Mouse (Mus musculus) megakaryocyte, embryonic 14.5 days (primary cell): ENCODE measurements around the gene Parp12.

Source experiments
- FLI1 ChIP-seq: IDR thresholded peaks from 2 replicates; pipeline ENCODE4 v1.6.1; 2012; ENCODE audit warnings: low read length, inconsistent platforms, mixed read lengths
- GATA1 ChIP-seq: IDR thresholded peaks from 3 replicates; pipeline ENCODE4 v1.6.1; 2012; ENCODE audit warnings: mixed read lengths, low read length, inconsistent platforms, borderline replicate concordance

DNA sequence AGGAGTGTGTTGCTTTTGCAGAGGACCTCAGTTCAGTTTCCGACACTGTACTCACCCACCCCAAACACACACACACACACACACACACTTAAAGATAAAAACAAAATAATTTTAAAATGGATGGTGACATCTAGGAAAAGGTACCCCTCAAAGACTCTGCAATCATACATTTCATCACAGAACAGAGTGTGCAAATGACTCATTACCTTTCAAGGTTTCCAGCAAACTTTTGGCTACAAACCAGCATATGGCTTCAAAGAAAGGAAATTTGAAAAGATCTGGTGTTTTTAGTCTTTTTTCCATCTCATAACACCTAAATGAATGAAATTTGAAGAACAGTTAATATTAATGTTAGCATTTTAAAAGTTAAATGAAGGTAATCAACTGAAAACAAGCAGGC, 46.7 kb upstream of the Parp12 start:
- TF ChIP-seq GATA1: no peak
- no peak for TF ChIP-seq FLI1
